Comparison of ENCODE assay signal across 32 mouse cellular contexts in the genomic region with DNA sequence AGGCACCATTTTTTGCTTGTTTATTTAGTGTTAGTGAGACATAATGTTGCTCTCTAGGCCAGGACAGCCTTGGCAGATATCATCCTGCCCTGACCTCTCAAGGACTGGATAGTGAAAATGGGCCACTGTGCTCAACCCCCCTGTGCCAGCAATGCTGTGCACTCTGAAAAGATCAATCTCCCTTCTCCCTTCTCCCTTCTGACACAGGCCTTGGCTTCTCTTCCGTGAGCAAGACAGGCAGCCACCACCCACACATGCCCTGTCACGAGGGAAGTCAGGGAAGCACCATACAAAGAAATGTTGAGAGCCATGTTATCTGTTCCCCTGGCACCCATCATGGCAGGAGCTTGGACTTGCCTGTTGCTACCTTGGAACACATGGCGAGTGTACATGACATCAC. TPM values are rescaled to one million over a fixed set of nuclear protein-coding genes. Genes with fewer than 3 reads are reported as not detected.
DNase-seq lines count a peak whose midpoint lies in the region; ATAC-seq and TF ChIP-seq lines count a peak whose summit lies in the region.
"Had no signal": no experiment of that assay in that cellular context is flagged by ENCODE, and none has a peak within 500 bp of the region (broad histone marks: within the 10 kb centered on the region; RNA-seq: fewer than 3 reads in every experiment).

No protein-coding gene starts in this region.

- TF ChIP-seq EP300 in liver, postnatal 0 days (IDR thresholded peaks at IDR 0.05; ENCODE audit: low read depth), result no peak

- H3K27me3 ChIP-seq in liver, embryonic 12.5 days (replicated peaks), result peaks cover 35% of the 10 kb centered on the region
- H3K27me3 ChIP-seq in liver, postnatal 0 days (ENCODE audit: insufficient read depth, low read length), result no peaks in the 10 kb centered on the region
- H3K27me3 ChIP-seq: CH12.LX; embryonic facial prominence, embryonic 12.5 days; embryonic facial prominence, embryonic 15.5 days; heart, embryonic 12.5 days; heart, embryonic 15.5 days; Patski had no signal

- H3K36me3 ChIP-seq in liver, embryonic 12.5 days, result no peaks in the 10 kb centered on the region
- H3K36me3 ChIP-seq in liver, postnatal 0 days (replicated peaks; ENCODE audit: insufficient read depth, low read length), result no peaks in the 10 kb centered on the region
- H3K36me3 ChIP-seq: embryonic facial prominence, embryonic 12.5 days; embryonic facial prominence, embryonic 15.5 days; G1E; heart, embryonic 12.5 days; heart, embryonic 15.5 days had no signal

- no peak for ATAC-seq in liver, embryonic 12.5 days
- no peak for ATAC-seq in liver, postnatal 0 days
- ATAC-seq: forebrain, embryonic 14.5 days; forebrain, postnatal 0 days; hindbrain, postnatal 0 days; inflammation-experienced regulatory T-cells, adult 6 months; Patski had no signal

- peaks cover 3% of the 10 kb centered on the region for H3K4me1 ChIP-seq in liver, embryonic 12.5 days
- H3K4me1 ChIP-seq in liver, postnatal 0 days (ENCODE audit: insufficient read depth), result no peaks in the 10 kb centered on the region
- H3K4me1 ChIP-seq: embryonic facial prominence, embryonic 12.5 days; embryonic facial prominence, embryonic 15.5 days; heart, embryonic 12.5 days; heart, embryonic 15.5 days had no signal

- H3K4me2 ChIP-seq in liver, embryonic 12.5 days, result no peak overlapping the region
- no peak overlapping the region for H3K4me2 ChIP-seq in liver, postnatal 0 days (ENCODE audit: low read depth, low read length)
- H3K4me2 ChIP-seq: embryonic facial prominence, embryonic 12.5 days; embryonic facial prominence, embryonic 15.5 days; heart, embryonic 12.5 days; heart, embryonic 15.5 days; hindbrain, embryonic 14.5 days had no signal

- H3K9me3 ChIP-seq in liver, embryonic 12.5 days (replicated peaks), result no peaks in the 10 kb centered on the region
- H3K9me3 ChIP-seq in liver, postnatal 0 days (ENCODE audit: low read length), result no peaks in the 10 kb centered on the region
- H3K9me3 ChIP-seq: embryonic facial prominence, embryonic 12.5 days; embryonic facial prominence, embryonic 15.5 days; G1E; heart, embryonic 12.5 days; heart, embryonic 15.5 days had no signal

- peak; percentile 74 for DNase-seq in adrenal gland, adult 2 months
- no peak for DNase-seq in adrenal gland, adult 18-20 months (ENCODE audit: low spot score in 2 of 2)
- DNase-seq in liver, postnatal 0 days, result no peak
- peak; percentile 66 for DNase-seq in adrenal gland, adult 8-10 months
- peak; percentile 53 for DNase-seq in adrenal gland, postnatal 14 days
- DNase-seq in lung, postnatal 10 days, result no peak
- no peak for DNase-seq in right cerebral cortex, postnatal 10 days (ENCODE audit: low spot score in 2 of 2)
- DNase-seq: B cell, adult 2 months; cerebellum, adult 18-20 months; cerebellum, adult 9-11 months; cerebellum, postnatal 25 days; forebrain, postnatal 0 days; gastrocnemius, adult 2 months; gastrocnemius, postnatal 14 days; heart, adult 11 months; heart, postnatal 14 days; heart, postnatal 4 days; kidney, adult 11 months had no signal

- H3K9ac ChIP-seq in liver, embryonic 12.5 days, result no peak overlapping the region
- no peak overlapping the region; the same call in 1 of the 2 replicates for H3K9ac ChIP-seq in liver, postnatal 0 days (replicated peaks)
- H3K9ac ChIP-seq: embryonic facial prominence, embryonic 12.5 days; embryonic facial prominence, embryonic 15.5 days; forebrain, postnatal 0 days; heart, embryonic 12.5 days; heart, embryonic 15.5 days; hindbrain, embryonic 14.5 days had no signal

- TF ChIP-seq CTCF in liver, postnatal 0 days (IDR thresholded peaks at IDR 0.05; ENCODE audit: low read depth), result no peak

- H3K4me3 ChIP-seq in liver, embryonic 12.5 days, result no peak overlapping the region
- no peak overlapping the region for H3K4me3 ChIP-seq in liver, postnatal 0 days (ENCODE audit: low read depth, low read length)
- H3K4me3 ChIP-seq: embryonic facial prominence, embryonic 12.5 days; embryonic facial prominence, embryonic 15.5 days; gastrocnemius, adult 2 months; heart, embryonic 12.5 days; heart, embryonic 15.5 days had no signal

- 47% methylated on average over 3 of the region's 3 CpGs for WGBS in liver, embryonic 12.5 days (ENCODE audit: insufficient replicate concordance)
- 59% methylated on average over 3 of the region's 3 CpGs for WGBS in liver, postnatal 0 days (ENCODE audit: insufficient replicate concordance)

- 0 out of 2 replicates have a peak overlapping the region, but pooled peaks have one; percentile 6 for H3K27ac ChIP-seq in liver, embryonic 12.5 days
- no peak overlapping the region for H3K27ac ChIP-seq in liver, postnatal 0 days (ENCODE audit: low read depth)
- H3K27ac ChIP-seq: embryonic facial prominence, embryonic 12.5 days; embryonic facial prominence, embryonic 15.5 days; gastrocnemius, adult 2 months; heart, embryonic 15.5 days; hindbrain, embryonic 14.5 days; hindbrain, postnatal 0 days had no signal

RNA-seq across cellular contexts. Expression of a gene that starts 17.8 kb away (rescaled TPM):
- 10 to 100 TPM; 64.3 to 77.8 TPM for total RNA-seq in adrenal gland, adult 2 months (2021)
- 82.4 and 97.1 TPM in 2 replicates for polyA plus RNA-seq in adrenal gland, adult 2 months (2012; rRNA removed)
- 10 to 100 TPM; 64.9 to 75.7 TPM for total RNA-seq in adrenal gland, adult 18-20 months (2021)
- polyA plus RNA-seq in liver, embryonic 12.5 days (2016; fragmentation: Nextera tagmentation; extraction: Ambion mirVana), result 66.3 and 67.5 TPM in 2 replicates
- polyA plus RNA-seq in liver, postnatal 0 days (2015; fragmentation: Nextera tagmentation; extraction: Ambion mirVana), result 19.6 and 21.8 TPM in 2 replicates
- 10 to 100 TPM; 80.2 to 92.3 (median 84.3) TPM for total RNA-seq in adrenal gland, adult 8-10 months (2022)
- total RNA-seq in adrenal gland, postnatal 14 days (2021), result 59.4 and 63.8 TPM in 2 replicates

RNA-seq across cellular contexts. Expression of a gene that starts 27.4 kb away (rescaled TPM):
- 1 to 10 TPM; 1.1 to 6.6 TPM for total RNA-seq in adrenal gland, adult 2 months (2021)
- 1.4 and 1.9 TPM in 2 replicates for polyA plus RNA-seq in adrenal gland, adult 2 months (2012; rRNA removed)
- total RNA-seq in adrenal gland, adult 18-20 months (2021), result 1 to 10 TPM; 2.4 to 4.3 TPM
- polyA plus RNA-seq in liver, embryonic 12.5 days (2016; fragmentation: Nextera tagmentation; extraction: Ambion mirVana), result 0.50 and 0.57 TPM in 2 replicates
- 0.33 and 0.60 TPM in 2 replicates for polyA plus RNA-seq in liver, postnatal 0 days (2015; fragmentation: Nextera tagmentation; extraction: Ambion mirVana)
- 1 to 10 TPM; 3.2 to 4.5 (median 3.4) TPM for total RNA-seq in adrenal gland, adult 8-10 months (2022)
- total RNA-seq in adrenal gland, postnatal 14 days (2021), result 1.8 and 2.0 TPM in 2 replicates
- total RNA-seq: common myeloid progenitor, adult 5-6 weeks; G1E; gastrocnemius, postnatal 14 days; gastrocnemius, postnatal 4 days; heart, postnatal 14 days had no signal
- polyA plus RNA-seq: G1E had no signal

RNA-seq across cellular contexts. Expression of a gene that starts 28.6 kb away (rescaled TPM):
- 100 to 1,000 TPM; 549 to 571 TPM for total RNA-seq in adrenal gland, adult 2 months (2021)
- polyA plus RNA-seq in adrenal gland, adult 2 months (2012; rRNA removed), result 447 and 560 TPM in 2 replicates
- 100 to 1,000 TPM; 458 to 700 TPM for total RNA-seq in adrenal gland, adult 18-20 months (2021)
- polyA plus RNA-seq in liver, embryonic 12.5 days (2016; fragmentation: Nextera tagmentation; extraction: Ambion mirVana), result 61.7 and 65.4 TPM in 2 replicates
- polyA plus RNA-seq in liver, postnatal 0 days (2015; fragmentation: Nextera tagmentation; extraction: Ambion mirVana), result 29.8 and 31.9 TPM in 2 replicates
- 100 to 1,000 TPM; 574 to 853 (median 690) TPM for total RNA-seq in adrenal gland, adult 8-10 months (2022)
- total RNA-seq in adrenal gland, postnatal 14 days (2021), result 332 and 338 TPM in 2 replicates

RNA-seq across cellular contexts. Expression of a gene that starts 42.1 kb away (rescaled TPM):
- 100 to 1,000 TPM; 720 to 828 TPM for total RNA-seq in adrenal gland, adult 2 months (2021)
- 1,273 and 1,721 TPM in 2 replicates for polyA plus RNA-seq in adrenal gland, adult 2 months (2012; rRNA removed)
- 100 to 1,000 TPM; 765 to 908 TPM for total RNA-seq in adrenal gland, adult 18-20 months (2021)
- polyA plus RNA-seq in liver, embryonic 12.5 days (2016; fragmentation: Nextera tagmentation; extraction: Ambion mirVana), result 1,562 and 1,574 TPM in 2 replicates
- 1,436 and 1,479 TPM in 2 replicates for polyA plus RNA-seq in liver, postnatal 0 days (2015; fragmentation: Nextera tagmentation; extraction: Ambion mirVana)
- total RNA-seq in adrenal gland, adult 8-10 months (2022), result 100 to 1,000 TPM; 674 to 792 (median 703) TPM
- total RNA-seq in adrenal gland, postnatal 14 days (2021), result 845 and 964 TPM in 2 replicates

RNA-seq across cellular contexts. Expression of a gene that starts 45.7 kb away (rescaled TPM):
- total RNA-seq in adrenal gland, adult 2 months (2021), result 100 to 1,000 TPM; 317 to 361 TPM
- polyA plus RNA-seq in adrenal gland, adult 2 months (2012; rRNA removed), result 98.0 and 117 TPM in 2 replicates
- total RNA-seq in adrenal gland, adult 18-20 months (2021), result 100 to 1,000 TPM; 360 to 384 TPM
- 176 and 179 TPM in 2 replicates for polyA plus RNA-seq in liver, embryonic 12.5 days (2016; fragmentation: Nextera tagmentation; extraction: Ambion mirVana)
- polyA plus RNA-seq in liver, postnatal 0 days (2015; fragmentation: Nextera tagmentation; extraction: Ambion mirVana), result 259 and 260 TPM in 2 replicates
- total RNA-seq in adrenal gland, adult 8-10 months (2022), result 100 to 1,000 TPM; 245 to 323 (median 277) TPM
- 450 and 452 TPM in 2 replicates for total RNA-seq in adrenal gland, postnatal 14 days (2021)

Comparison
In these comparisons a context has a peak if more than half of its experiments do, and no peak if none do; other contexts are left out.
1. DNase-seq: peak in adrenal gland, adult 2 months (single experiment), adrenal gland, adult 8-10 months (single experiment) and adrenal gland, postnatal 14 days (single experiment); none in adrenal gland, adult 18-20 months (0 of 2), liver, postnatal 0 days (single experiment), lung, postnatal 10 days (single experiment) and right cerebral cortex, postnatal 10 days (0 of 2).